Mouse (Mus musculus) stomach, embryonic 16.5 days (tissue): ENCODE measurements around the gene Lims1. TPM values are rescaled to one million over a fixed set of nuclear protein-coding genes. Genes with fewer than 3 reads are reported as not detected.

ENCODE experiments used
- ATAC-seq: fragments of 200-750 bp; cut with Nextera tagmentation; 2 replicates; pipeline ENCODE4 v1.8.0; 2017; ENCODE audit warnings: moderate number of reproducible peaks, moderate TSS enrichment; ENCODE audit not compliant: insufficient read depth, low FRiP score
- H3K27ac ChIP-seq: fragments of 300-500 bp; sonication (generic); 2 replicates; pipeline ENCODE4 v1.5.1; 2014; ENCODE audit warnings: low read length
- H3K27me3 ChIP-seq: fragments of 300-500 bp; sonication (generic); 2 replicates; pipeline ENCODE4 v1.6.1; 2014; ENCODE audit warnings: low read length, control low read depth, mixed read lengths; ENCODE audit not compliant: control insufficient read depth, insufficient read depth
- H3K36me3 ChIP-seq: fragments of 300-500 bp; sonication (generic); 2 replicates; pipeline ENCODE4 v1.6.1; 2014; ENCODE audit warnings: low read length; ENCODE audit not compliant: control insufficient read depth, insufficient read depth
- H3K4me1 ChIP-seq: fragments of 300-500 bp; sonication (generic); 2 replicates; pipeline ENCODE4 v1.6.1; 2014; ENCODE audit warnings: low read length, control low read depth, mixed read lengths; ENCODE audit not compliant: control insufficient read depth, insufficient read depth
- H3K4me2 ChIP-seq: fragments of 300-500 bp; sonication (generic); 2 replicates; pipeline ENCODE4 v1.6.1; 2014; ENCODE audit warnings: low read depth, low read length, mixed read lengths
- H3K4me3 ChIP-seq: fragments of 300-500 bp; sonication (generic); replicated peaks from 2 replicates; pipeline ENCODE4 v1.5.1; 2014; ENCODE audit warnings: mild to moderate bottlenecking, low read length
- H3K9ac ChIP-seq: fragments of 300-500 bp; sonication (generic); 2 replicates; pipeline ENCODE4 v1.6.1; 2014; ENCODE audit warnings: low read length
- H3K9me3 ChIP-seq: fragments of 300-500 bp; sonication (generic); replicated peaks from 2 replicates; pipeline ENCODE4 v1.6.1; 2016; ENCODE audit warnings: low read length, control low read depth; ENCODE audit not compliant: control insufficient read depth
- WGBS: fragments of 180-500 bp; shearing (Covaris S2); extraction: QIAGEN DNeasy Blood & Tissue Kit; methylation state at CpG from one replicate; pipeline ENCODE4 v1.1.7; 2014; 5-methylcytosine and 5-hydroxymethylcytosine counted together
- polyA plus RNA-seq: library from polyadenylated mRNA; unstranded; fragments of >200 nt; fragmentation: Nextera tagmentation; extraction: Ambion mirVana; gene quantifications from 2 replicates; pipeline ENCODE4 v1.2.1, GENCODE M21; 2015

Lims1 gene
- 136 and 161 TPM in 2 replicates for polyA plus RNA-seq

DNA sequence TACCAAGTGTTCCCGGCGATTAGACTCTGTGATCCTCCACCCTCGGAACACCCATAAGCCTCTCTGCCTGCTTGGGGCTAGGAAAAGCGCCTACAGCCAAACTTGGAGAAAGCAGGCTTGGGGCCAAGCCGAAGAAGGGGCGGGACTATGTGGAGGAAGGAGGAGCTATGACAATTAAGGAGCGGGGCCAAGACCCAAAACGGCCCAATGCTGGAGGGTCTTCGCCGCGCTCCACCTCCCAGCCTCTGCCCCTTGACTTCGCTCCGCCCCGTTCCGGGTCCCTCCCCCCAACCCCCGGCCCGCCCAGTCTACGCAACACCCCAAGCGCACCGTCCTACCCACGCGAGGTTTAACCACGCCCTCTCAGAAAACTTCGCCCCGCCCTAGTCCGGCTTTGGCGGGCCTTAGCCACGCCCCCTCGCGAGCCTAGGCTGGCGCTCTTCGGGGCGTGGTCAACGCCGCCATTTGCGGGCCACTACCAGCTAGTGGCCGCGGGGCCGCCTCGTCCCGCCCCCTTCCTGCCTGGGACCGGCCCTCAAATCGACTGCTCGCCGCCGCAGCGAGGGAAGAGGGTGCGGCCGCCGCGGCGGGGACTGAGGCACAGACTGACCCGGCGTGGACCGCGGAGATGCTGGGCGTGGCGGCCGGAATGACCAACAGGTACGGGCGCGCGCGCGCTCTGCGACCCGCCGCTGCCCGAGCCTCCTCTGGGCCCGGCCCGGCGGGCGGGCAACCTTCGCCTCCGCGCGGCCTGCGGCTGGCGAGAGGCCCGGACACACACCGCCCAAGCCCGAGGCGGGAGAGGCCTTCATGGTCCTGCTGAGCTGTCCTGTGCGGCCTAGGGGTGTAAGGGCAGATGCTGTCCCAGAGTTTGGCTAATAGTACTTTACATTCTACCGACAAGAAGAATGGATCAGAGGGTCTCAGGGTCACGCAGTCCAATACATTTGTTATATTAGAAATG, at the start of gene Lims1:
Gene Lims1 (plus strand): TSS at position 439 of the 964 bp plus-strand sequence.
- 0% methylated on average over 85 of the region's 86 CpGs for WGBS
- Histone ChIP-seq H3K4me2 (peak within 1 kb of the TSS; percentile 54), H3K27me3 (no peaks in the 10 kb centered on the region), H3K9me3 (no peaks in the 10 kb centered on the region), H3K4me3 (peak within 1 kb of the TSS; percentile 85), H3K27ac (peak within 1 kb of the TSS; percentile 96), H3K4me1 (peaks cover 24% of the 10 kb centered on the region), H3K9ac (peak within 1 kb of the TSS; percentile 95), H3K36me3 (no peaks in the 10 kb centered on the region)
- peak; percentile 98 for ATAC-seq

DNA sequence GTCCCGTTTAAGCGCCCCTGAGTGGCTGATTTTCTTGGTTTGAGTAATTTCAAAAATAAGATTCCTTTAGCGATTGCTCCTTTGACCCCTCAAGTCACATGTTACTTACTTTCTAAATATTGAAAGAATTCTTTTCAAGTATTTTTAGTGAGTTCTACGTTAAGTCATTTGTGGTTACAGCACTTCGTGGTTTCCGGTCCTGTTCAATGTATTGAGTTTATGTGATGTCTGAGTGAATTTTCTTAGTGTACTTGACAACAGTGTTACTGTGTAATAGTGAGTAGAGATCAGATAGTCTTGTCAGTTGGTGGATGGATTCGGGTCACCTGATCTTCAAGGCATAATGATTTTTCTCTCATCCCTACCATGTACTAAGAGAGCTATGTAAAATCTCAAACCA, 41.0 kb upstream of the Lims1 start:
- Histone ChIP-seq H3K36me3 (peaks cover 11% of the 10 kb centered on the region), H3K27me3 (no peaks in the 10 kb centered on the region), H3K4me1 (no peaks in the 10 kb centered on the region), H3K27ac (no peak overlapping the region), H3K4me2 (no peak overlapping the region), H3K4me3 (no peak overlapping the region), H3K9ac (no peak overlapping the region), H3K9me3 (no peaks in the 10 kb centered on the region)
- WGBS = 90% methylated on average over 7 of the region's 7 CpGs
- ATAC-seq = no peak

DNA sequence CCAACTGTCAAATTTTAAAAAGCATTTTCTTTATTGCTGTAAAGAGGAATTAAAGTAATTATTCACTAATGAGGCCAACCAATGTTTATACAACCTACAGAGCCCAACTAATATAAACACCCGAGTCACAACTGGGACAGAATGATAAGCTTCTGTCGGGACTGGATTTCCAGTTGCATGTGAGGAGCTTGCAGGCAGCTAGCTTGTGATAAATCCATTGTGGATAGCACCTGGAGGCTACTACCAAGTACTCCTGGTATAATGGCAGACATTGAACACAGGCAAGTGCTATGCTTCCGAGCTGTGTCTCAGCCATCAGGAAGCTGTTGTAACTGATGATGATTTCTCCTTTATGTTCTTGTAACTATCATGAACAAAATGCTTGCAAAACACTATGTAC, 32.5 kb upstream of the Lims1 start:
- no peak overlapping the region for H3K27ac ChIP-seq
- 47% methylated on average over 3 of the region's 3 CpGs for WGBS
- H3K9ac ChIP-seq = no peak overlapping the region
- no peak overlapping the region for H3K4me2 ChIP-seq
- no peaks in the 10 kb centered on the region for H3K27me3 ChIP-seq
- H3K4me3 ChIP-seq = no peak overlapping the region
- H3K4me1 ChIP-seq = no peaks in the 10 kb centered on the region
- ATAC-seq = no peak
- H3K9me3 ChIP-seq = no peaks in the 10 kb centered on the region
- H3K36me3 ChIP-seq = peaks cover 37% of the 10 kb centered on the region

DNA sequence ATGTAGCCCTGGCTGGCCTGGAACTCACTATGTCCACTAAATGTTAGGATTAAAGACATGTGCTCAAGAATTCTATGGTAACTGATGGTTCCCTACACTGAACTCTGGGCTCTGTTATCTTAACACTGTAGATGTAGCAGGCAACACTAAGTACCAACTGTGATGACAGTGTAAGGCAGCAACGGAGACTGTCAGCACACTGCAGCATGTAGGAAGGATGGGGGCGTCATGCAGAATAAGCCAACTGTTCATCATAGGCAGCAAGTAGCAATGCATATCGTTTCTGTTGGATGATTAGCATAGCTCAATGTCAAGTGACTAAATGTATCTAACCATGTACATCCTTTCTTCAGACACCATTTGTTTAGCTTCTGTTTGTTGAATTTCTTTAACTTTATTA, 29.0 kb upstream of the Lims1 start:
- H3K9ac ChIP-seq = no peak overlapping the region
- WGBS = 92% methylated on average over 3 of the region's 3 CpGs

DNA sequence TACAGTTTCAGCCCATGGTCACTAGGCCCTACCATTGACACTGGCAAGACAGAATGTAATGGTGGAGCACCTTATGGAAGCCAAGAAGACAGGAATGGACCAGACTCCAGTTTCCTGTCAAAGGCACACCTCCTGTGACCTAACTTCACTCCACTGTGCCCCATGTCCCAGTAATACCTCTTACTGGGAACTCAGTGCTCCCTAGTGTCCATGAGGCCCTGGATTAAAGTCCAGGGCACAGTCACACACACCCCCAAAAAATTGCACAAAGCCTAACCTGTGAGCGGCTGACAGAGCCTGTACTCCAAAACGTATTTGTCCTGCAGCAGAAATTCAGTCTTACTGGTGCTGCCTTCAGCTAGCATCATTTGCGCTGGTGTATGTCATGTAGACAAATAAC, 27.7 kb upstream of the Lims1 start:
- no peak overlapping the region for H3K27ac ChIP-seq
- no peaks in the 10 kb centered on the region for H3K27me3 ChIP-seq
- no peak overlapping the region for H3K4me2 ChIP-seq
- H3K4me1 ChIP-seq = no peaks in the 10 kb centered on the region
- ATAC-seq = no peak
- H3K9me3 ChIP-seq = no peaks in the 10 kb centered on the region
- no peak overlapping the region for H3K9ac ChIP-seq
- WGBS = 95% methylated on average over 3 of the region's 3 CpGs
- no peak overlapping the region for H3K4me3 ChIP-seq
- H3K36me3 ChIP-seq = peaks cover 44% of the 10 kb centered on the region

More for the DNA sequence above, 29.0 kb upstream of the Lims1 start:
- Histone ChIP-seq H3K4me3 (no peak overlapping the region), H3K36me3 (peaks cover 44% of the 10 kb centered on the region), H3K4me1 (no peaks in the 10 kb centered on the region), H3K27ac (no peak overlapping the region), H3K4me2 (no peak overlapping the region), H3K9me3 (no peaks in the 10 kb centered on the region), H3K27me3 (no peaks in the 10 kb centered on the region)
- ATAC-seq = no peak

DNA sequence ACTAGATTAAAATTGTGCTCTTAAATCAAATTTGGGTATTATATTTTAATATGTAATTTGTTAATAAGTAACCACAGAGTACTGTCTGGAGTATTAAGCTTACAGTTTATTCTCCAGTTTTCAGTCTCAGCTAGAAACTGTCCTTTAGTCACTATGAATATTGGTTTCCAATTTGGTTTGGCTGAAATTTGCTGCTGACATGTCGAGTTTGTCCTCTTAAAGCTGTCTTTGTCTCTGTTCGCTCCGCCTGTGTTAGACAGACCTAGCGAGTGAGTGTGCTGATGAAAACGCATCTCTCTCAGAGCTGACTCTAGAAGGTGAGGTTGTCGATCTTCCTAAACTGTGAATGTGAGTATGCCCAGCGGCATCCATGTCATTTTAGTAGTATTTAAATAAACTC, 18.3 kb upstream of the Lims1 start:
- H3K9ac ChIP-seq = no peak overlapping the region
- ATAC-seq = no peak
- H3K9me3 ChIP-seq = no peaks in the 10 kb centered on the region
- no peaks in the 10 kb centered on the region for H3K27me3 ChIP-seq
- no peak overlapping the region for H3K4me3 ChIP-seq
- H3K27ac ChIP-seq = no peak overlapping the region
- no peak overlapping the region for H3K4me2 ChIP-seq
- WGBS = 94% methylated on average over 7 of the region's 7 CpGs
- no peaks in the 10 kb centered on the region for H3K4me1 ChIP-seq
- 0 out of 2 replicates have a peak, but pooled peaks cover 6% of the 10 kb centered on the region for H3K36me3 ChIP-seq

DNA sequence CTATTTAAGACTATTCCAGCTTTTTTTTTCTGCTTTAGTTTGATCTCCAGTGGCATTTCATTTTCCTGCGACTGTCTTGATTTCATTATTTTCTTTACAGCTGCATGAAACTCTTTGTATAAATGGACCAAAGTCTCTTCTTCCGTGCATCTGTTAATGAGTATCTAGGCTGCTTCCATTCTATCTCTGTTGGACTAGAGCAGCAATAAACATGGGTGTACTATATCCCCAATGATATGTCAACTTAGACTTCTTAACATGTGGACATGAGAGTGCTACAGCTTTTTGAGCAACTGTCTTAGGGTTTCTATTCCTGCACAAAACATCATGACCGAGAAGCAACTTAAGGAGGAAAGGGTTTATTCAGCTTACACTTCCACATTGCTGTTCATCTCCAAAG, 16.4 kb upstream of the Lims1 start:
- no peak for ATAC-seq
- no peaks in the 10 kb centered on the region for H3K27me3 ChIP-seq
- 0 out of 2 replicates have a peak, but pooled peaks cover 12% of the 10 kb centered on the region for H3K36me3 ChIP-seq
- 90% methylated on average over 3 of the region's 3 CpGs for WGBS
- no peak overlapping the region for H3K27ac ChIP-seq
- H3K4me3 ChIP-seq = no peak overlapping the region
- no peak overlapping the region for H3K9ac ChIP-seq
- H3K9me3 ChIP-seq = no peaks in the 10 kb centered on the region
- H3K4me2 ChIP-seq = no peak overlapping the region
- no peaks in the 10 kb centered on the region for H3K4me1 ChIP-seq

DNA sequence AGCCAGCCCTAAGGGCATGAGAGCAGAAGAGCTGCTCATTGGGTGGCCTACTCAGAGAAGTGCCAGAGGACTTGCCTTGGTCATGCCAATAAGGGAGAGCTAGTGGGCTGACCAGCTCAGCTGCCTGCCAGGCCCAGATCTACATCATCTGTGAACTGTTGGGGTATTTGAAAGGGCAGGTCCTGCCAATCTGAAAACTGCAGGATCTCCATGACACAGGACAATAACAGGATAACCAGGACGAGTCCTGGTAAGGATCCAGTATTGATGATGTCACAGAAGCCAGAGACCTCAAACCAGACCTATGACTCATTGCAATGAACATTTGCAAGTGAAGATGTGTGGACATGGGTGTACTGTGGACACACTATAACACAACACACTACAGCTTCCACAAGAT, 12.5 kb upstream of the Lims1 start:
- Histone ChIP-seq H3K4me1 (no peaks in the 10 kb centered on the region), H3K9ac (no peak overlapping the region), H3K9me3 (0 out of 2 replicates have a peak, but pooled peaks cover 3% of the 10 kb centered on the region), H3K4me3 (no peak overlapping the region), H3K4me2 (no peak overlapping the region), H3K27ac (no peak overlapping the region), H3K27me3 (no peaks in the 10 kb centered on the region), H3K36me3 (peaks cover 17% of the 10 kb centered on the region)
- WGBS = 63% methylated on average over 1 of the region's 1 CpGs
- no peak for ATAC-seq

DNA sequence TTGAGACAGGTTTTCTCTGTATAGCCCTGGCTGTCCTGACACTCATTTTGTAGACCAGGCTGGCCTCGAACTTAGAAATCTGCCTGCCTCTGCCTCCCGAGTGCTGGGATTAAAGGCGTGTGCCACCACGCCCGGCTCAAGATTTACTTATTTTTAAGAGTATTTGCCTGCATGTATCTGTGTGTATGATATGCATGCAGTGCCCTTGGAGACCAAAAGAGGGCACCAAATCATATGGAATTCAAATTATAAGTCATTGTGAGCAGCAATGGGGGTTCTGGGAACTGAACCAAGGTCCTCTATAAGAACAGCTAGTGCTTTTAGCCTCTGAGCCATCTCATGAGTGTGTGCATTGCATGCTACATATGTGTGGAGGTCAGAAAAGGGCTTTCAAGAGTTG, 10.4 kb upstream of the Lims1 start:
- no peak overlapping the region for H3K4me2 ChIP-seq
- ATAC-seq = no peak
- peaks cover 14% of the 10 kb centered on the region for H3K36me3 ChIP-seq
- no peak overlapping the region for H3K9ac ChIP-seq
- H3K27me3 ChIP-seq = no peaks in the 10 kb centered on the region
- H3K4me3 ChIP-seq = no peak overlapping the region
- 0 out of 2 replicates have a peak, but pooled peaks cover 3% of the 10 kb centered on the region for H3K9me3 ChIP-seq
- H3K27ac ChIP-seq = no peak overlapping the region
- 93% methylated on average over 5 of the region's 5 CpGs for WGBS
- no peaks in the 10 kb centered on the region for H3K4me1 ChIP-seq
